Mouse (Mus musculus) kidney, embryonic 16.5 days (tissue): Measurements from ENCODE around the gene Prn. TPM values are rescaled to one million over a fixed set of nuclear protein-coding genes. Genes with fewer than 3 reads are reported as not detected.

ENCODE experiments used
- ATAC-seq: fragments of 200-750 bp; cut with Nextera tagmentation; 2 replicates; pipeline ENCODE4 v1.8.0; 2017; ENCODE audit warnings: moderate TSS enrichment; ENCODE audit not compliant: low FRiP score, low TSS enrichment
- H3K27ac ChIP-seq: fragments of 300-500 bp; sonication (generic); 2 replicates; pipeline ENCODE4 v1.5.1; 2014; ENCODE audit warnings: low read length
- H3K27me3 ChIP-seq: fragments of 300-500 bp; sonication (generic); 2 replicates; pipeline ENCODE4 v1.6.1; 2014; ENCODE audit warnings: low read length, control low read depth, mixed read lengths; ENCODE audit not compliant: insufficient read depth
- H3K36me3 ChIP-seq: fragments of 300-500 bp; sonication (generic); 2 replicates; pipeline ENCODE4 v1.6.1; 2014; ENCODE audit warnings: low read length, control low read depth, mixed read lengths; ENCODE audit not compliant: insufficient read depth
- H3K4me1 ChIP-seq: fragments of 300-500 bp; sonication (generic); 2 replicates; pipeline ENCODE4 v1.6.1; 2014; ENCODE audit warnings: low read length, control low read depth, mixed read lengths; ENCODE audit not compliant: insufficient read depth
- H3K4me2 ChIP-seq: fragments of 300-500 bp; sonication (generic); replicated peaks from 2 replicates; pipeline ENCODE4 v1.6.1; 2014; ENCODE audit warnings: low read depth, low read length
- H3K4me3 ChIP-seq: fragments of 300-500 bp; sonication (generic); 2 replicates; pipeline ENCODE4 v1.5.1; 2014; ENCODE audit warnings: mild to moderate bottlenecking, low read length
- H3K9ac ChIP-seq: fragments of 300-500 bp; sonication (generic); replicated peaks from 2 replicates; pipeline ENCODE4 v1.6.1; 2014; ENCODE audit warnings: low read length
- H3K9me3 ChIP-seq: fragments of 300-500 bp; sonication (generic); 2 replicates; pipeline ENCODE4 v1.6.1; 2016; ENCODE audit warnings: low read length, control low read depth
- WGBS: fragments of 180-500 bp; shearing (Covaris S2); extraction: QIAGEN DNeasy Blood & Tissue Kit; methylation state at CpG from one replicate; pipeline ENCODE4 v1.1.7; 2014; 5-methylcytosine and 5-hydroxymethylcytosine counted together
- polyA plus RNA-seq: library from polyadenylated mRNA; unstranded; fragments of >200 nt; fragmentation: Nextera tagmentation; extraction: Ambion mirVana; gene quantifications from 2 replicates; pipeline ENCODE4 v1.2.1, GENCODE M21; 2015

The Prn gene
- polyA plus RNA-seq, 1 experiment from 2014 or later: 0.25 TPM

- Histone ChIP-seq H3K36me3 (no peaks in the 10 kb centered on the region), H3K9me3 (no peaks in the 10 kb centered on the region), H3K27me3 (no peaks in the 10 kb centered on the region), H3K27ac (no peak overlapping the region), H3K9ac (no peak overlapping the region), H3K4me3 (no peak overlapping the region), H3K4me2 (no peak overlapping the region), H3K4me1 (peaks cover 8% of the 10 kb centered on the region; the same call in 1 of the 2 replicates)
- ATAC-seq: 0 out of 2 replicates have a peak, but pooled peaks have one; percentile 12
- 73% methylated on average over 7 of the region's 7 CpGs for WGBS
Observed at GRCm38 (mm10) chr2:131932275-131932902, 22.6 kb downstream of the Prn start.

- H3K4me2 ChIP-seq: no peak overlapping the region
- H3K27ac ChIP-seq: no peak overlapping the region
- no peak for ATAC-seq
- peaks cover 8% of the 10 kb centered on the region; the same call in 1 of the 2 replicates for H3K4me1 ChIP-seq
- H3K9ac ChIP-seq: no peak overlapping the region
- H3K4me3 ChIP-seq: no peak overlapping the region
- H3K9me3 ChIP-seq: no peaks in the 10 kb centered on the region
- no peaks in the 10 kb centered on the region for H3K27me3 ChIP-seq
- whole genome bisulfite sequencing: 44% methylated on average over 6 of the region's 6 CpGs
- H3K36me3 ChIP-seq: no peaks in the 10 kb centered on the region
Observed at GRCm38 (mm10) chr2:131933013-131933412, 23.3 kb downstream of the Prn start.

DNA sequence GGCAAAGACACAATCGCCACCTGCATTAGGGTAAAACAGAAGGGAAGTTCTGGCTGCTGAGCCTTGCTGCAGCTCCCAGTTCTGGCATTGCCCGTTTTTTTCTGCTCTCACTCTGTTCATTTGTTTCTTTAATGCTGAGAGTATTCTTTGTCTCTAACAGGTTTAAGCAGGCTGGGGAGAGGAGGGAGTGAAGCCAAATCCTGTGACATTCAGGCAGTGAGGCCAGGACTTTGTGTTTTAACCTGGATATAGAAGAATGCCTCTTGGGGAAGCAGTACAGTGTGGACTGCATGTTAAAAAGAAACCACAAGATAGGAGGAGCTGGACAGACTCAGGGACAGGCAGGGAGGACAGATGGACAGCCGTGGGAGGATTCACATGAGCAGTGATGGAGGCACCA lies 23.8 kb downstream of the Prn start:
- Histone ChIP-seq H3K4me2 (no peak overlapping the region), H3K9ac (no peak overlapping the region), H3K9me3 (no peaks in the 10 kb centered on the region), H3K36me3 (no peaks in the 10 kb centered on the region), H3K4me1 (peaks cover 8% of the 10 kb centered on the region; the same call in 1 of the 2 replicates), H3K27me3 (no peaks in the 10 kb centered on the region), H3K27ac (no peak overlapping the region), H3K4me3 (no peak overlapping the region)
- WGBS: 69% methylated on average over 3 of the region's 3 CpGs
- no peak for ATAC-seq

DNA sequence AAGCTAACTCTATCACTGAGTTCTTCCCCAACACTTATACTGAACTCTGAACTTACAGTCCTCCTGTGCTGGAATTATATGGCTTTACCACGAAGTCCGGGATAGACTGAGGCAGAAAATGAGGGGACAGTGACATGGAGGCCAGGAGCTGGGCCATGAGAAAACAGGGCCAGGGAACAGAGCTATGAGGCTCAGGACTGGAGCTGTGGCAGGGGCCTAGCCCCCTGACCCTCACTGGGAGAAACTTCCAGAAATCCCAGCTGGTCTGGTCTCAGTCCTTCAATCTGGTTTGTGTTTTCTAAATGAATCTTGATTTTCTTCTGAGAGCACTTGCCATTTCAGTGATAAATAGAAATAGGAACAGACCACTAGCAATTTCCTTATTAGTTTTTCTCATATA lies 24.5 kb downstream of the Prn start:
- ATAC-seq: no peak
- H3K9ac ChIP-seq: no peak overlapping the region
- H3K9me3 ChIP-seq: no peaks in the 10 kb centered on the region
- H3K4me2 ChIP-seq: no peak overlapping the region
- no peak overlapping the region for H3K27ac ChIP-seq
- no peaks in the 10 kb centered on the region for H3K36me3 ChIP-seq
- no peak overlapping the region for H3K4me3 ChIP-seq
- H3K4me1 ChIP-seq: peaks cover 8% of the 10 kb centered on the region; the same call in 1 of the 2 replicates
- no peaks in the 10 kb centered on the region for H3K27me3 ChIP-seq
- WGBS: 94% methylated on average over 2 of the region's 2 CpGs

GRCm38 (mm10) chr2:131935390-131936105 lies 25.8 kb downstream of the Prn start:
- no peak overlapping the region for H3K4me2 ChIP-seq
- peaks cover 8% of the 10 kb centered on the region; the same call in 1 of the 2 replicates for H3K4me1 ChIP-seq
- 68% methylated on average over 10 of the region's 10 CpGs for WGBS
- H3K27ac ChIP-seq: no peak overlapping the region
- no peak overlapping the region for H3K4me3 ChIP-seq
- no peak overlapping the region for H3K9ac ChIP-seq
- no peaks in the 10 kb centered on the region for H3K9me3 ChIP-seq
- ATAC-seq: peak; percentile 28; the same call in 1 of the 2 replicates
- no peaks in the 10 kb centered on the region for H3K36me3 ChIP-seq
- H3K27me3 ChIP-seq: no peaks in the 10 kb centered on the region

DNA sequence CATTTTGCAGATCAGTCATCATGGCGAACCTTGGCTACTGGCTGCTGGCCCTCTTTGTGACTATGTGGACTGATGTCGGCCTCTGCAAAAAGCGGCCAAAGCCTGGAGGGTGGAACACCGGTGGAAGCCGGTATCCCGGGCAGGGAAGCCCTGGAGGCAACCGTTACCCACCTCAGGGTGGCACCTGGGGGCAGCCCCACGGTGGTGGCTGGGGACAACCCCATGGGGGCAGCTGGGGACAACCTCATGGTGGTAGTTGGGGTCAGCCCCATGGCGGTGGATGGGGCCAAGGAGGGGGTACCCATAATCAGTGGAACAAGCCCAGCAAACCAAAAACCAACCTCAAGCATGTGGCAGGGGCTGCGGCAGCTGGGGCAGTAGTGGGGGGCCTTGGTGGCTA lies 26.7 kb downstream of the Prn start:
- ATAC-seq: no peak
- 97% methylated on average over 10 of the region's 10 CpGs for WGBS
- Histone ChIP-seq H3K9ac (no peak overlapping the region), H3K36me3 (no peaks in the 10 kb centered on the region), H3K9me3 (no peaks in the 10 kb centered on the region), H3K4me3 (no peak overlapping the region), H3K27me3 (no peaks in the 10 kb centered on the region), H3K27ac (no peak overlapping the region), H3K4me1 (peaks cover 8% of the 10 kb centered on the region; the same call in 1 of the 2 replicates), H3K4me2 (no peak overlapping the region)

- H3K36me3 ChIP-seq: no peaks in the 10 kb centered on the region
- H3K9ac ChIP-seq: no peak overlapping the region
- H3K27ac ChIP-seq: no peak overlapping the region
- no peaks in the 10 kb centered on the region for H3K27me3 ChIP-seq
- peak; percentile 31; the same call in 1 of the 2 replicates for ATAC-seq
- no peaks in the 10 kb centered on the region for H3K4me1 ChIP-seq
- 33% methylated on average over 8 of the region's 8 CpGs for WGBS
- H3K4me3 ChIP-seq: no peak overlapping the region
- H3K9me3 ChIP-seq: no peaks in the 10 kb centered on the region
- H3K4me2 ChIP-seq: no peak overlapping the region
Observed at GRCm38 (mm10) chr2:131939404-131940111, 29.8 kb downstream of the Prn start.

GRCm38 (mm10) chr2:131940506-131940905 lies 30.7 kb downstream of the Prn start:
- 79% methylated on average over 3 of the region's 3 CpGs for WGBS

DNA sequence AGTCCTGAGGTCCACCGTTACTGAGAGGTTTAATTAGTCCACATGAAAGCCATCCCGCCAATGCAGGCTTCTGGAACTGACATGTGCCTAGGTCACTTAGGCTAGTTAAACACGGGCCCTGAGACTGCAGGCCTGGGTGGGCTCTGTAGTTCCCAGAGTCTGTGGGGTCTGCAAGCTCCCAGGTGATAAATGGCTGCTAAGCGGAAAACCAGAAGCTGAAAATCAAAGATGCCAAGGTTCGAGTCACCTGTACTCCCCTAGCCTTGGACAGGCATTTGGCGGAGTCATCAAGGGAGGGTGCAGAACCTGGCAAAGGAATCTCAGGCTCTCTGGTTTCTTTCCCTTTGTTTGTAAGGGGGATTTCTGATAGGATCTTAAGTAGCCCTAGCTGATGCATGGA lies 31.7 kb downstream of the Prn start:
- Histone ChIP-seq H3K4me1 (no peaks in the 10 kb centered on the region), H3K9me3 (no peaks in the 10 kb centered on the region), H3K27ac (no peak overlapping the region), H3K4me2 (no peak overlapping the region), H3K9ac (no peak overlapping the region), H3K36me3 (no peaks in the 10 kb centered on the region), H3K27me3 (no peaks in the 10 kb centered on the region), H3K4me3 (no peak overlapping the region)
- 69% methylated on average over 6 of the region's 6 CpGs for WGBS
- ATAC-seq: no peak

More at GRCm38 (mm10) chr2:131940506-131940905, 30.7 kb downstream of the Prn start:
- H3K4me3 ChIP-seq: no peak overlapping the region
- no peak overlapping the region for H3K4me2 ChIP-seq
- no peak overlapping the region for H3K27ac ChIP-seq
- H3K36me3 ChIP-seq: no peaks in the 10 kb centered on the region
- H3K4me1 ChIP-seq: no peaks in the 10 kb centered on the region
- no peaks in the 10 kb centered on the region for H3K9me3 ChIP-seq
- H3K27me3 ChIP-seq: no peaks in the 10 kb centered on the region
- no peak for ATAC-seq
- H3K9ac ChIP-seq: no peak overlapping the region
